Mouse (Mus musculus) liver, embryonic 14.5 days (tissue): ENCODE measurements around the gene C1galt1. TPM values are rescaled to one million over a fixed set of nuclear protein-coding genes. Genes with fewer than 3 reads are reported as not detected.

Source experiments
- ATAC-seq: fragments of 200-750 bp; cut with Nextera tagmentation; 2 replicates; pipeline ENCODE4 v1.8.0; 2017; ENCODE audit warnings: moderate number of reproducible peaks, mild to moderate bottlenecking, moderate library complexity; ENCODE audit not compliant: insufficient read depth
- DNase-seq, 3 experiments: peaks; one replicate each; pipeline ENCODE4 v3.0.0-alpha.2; 2012 to 2013; ENCODE audit warnings: low read depth in 3 of 3, low spot score in 3 of 3
- H3K27ac ChIP-seq: fragments of 300-500 bp; sonication (generic); 2 replicates; pipeline ENCODE4 v1.5.1; 2014; ENCODE audit warnings: moderate library complexity, mild to moderate bottlenecking, control low read depth, inconsistent platforms
- H3K27me3 ChIP-seq: fragments of 300-500 bp; sonication (generic); 2 replicates; pipeline ENCODE4 v1.6.1; 2014; ENCODE audit warnings: mild to moderate bottlenecking, low read length, moderate library complexity; ENCODE audit not compliant: control insufficient read depth, insufficient read depth
- H3K36me3 ChIP-seq: fragments of 300-500 bp; sonication (generic); replicated peaks from 2 replicates; pipeline ENCODE4 v1.6.1; 2014; ENCODE audit warnings: low read depth; ENCODE audit not compliant: control insufficient read depth, insufficient read depth
- H3K4me1 ChIP-seq, 2 experiments: fragments of 200-500 bp in 1 of 2; fragments of 300-500 bp in 1 of 2; sonication (generic) in 1 of 2; replicated peaks; 2 replicates each; pipeline ENCODE4 v1.6.1; 2012 to 2014; ENCODE audit warnings: antibody characterized with exemption in 1 of 2, inconsistent platforms in 1 of 2, low read length in 1 of 2; ENCODE audit not compliant: control insufficient read depth in 2 of 2, insufficient read depth in 2 of 2
- H3K4me2 ChIP-seq: fragments of 300-500 bp; sonication (generic); 2 replicates; pipeline ENCODE4 v1.6.1; 2014; ENCODE audit warnings: low read depth, mild to moderate bottlenecking, control low read depth, moderate library complexity
- H3K4me3 ChIP-seq, 2 experiments: fragments of 200-500 bp in 1 of 2; fragments of 300-500 bp in 1 of 2; sonication (generic) in 1 of 2; 2 replicates each; pipeline ENCODE4 v1.5.1; 2012 to 2014; ENCODE audit warnings: low read depth in 2 of 2, low read length in 2 of 2, mild to moderate bottlenecking in 2 of 2, control low read depth in 1 of 2, inconsistent platforms in 1 of 2, moderate library complexity in 1 of 2; ENCODE audit not compliant: insufficient read depth in 1 of 2
- H3K9ac ChIP-seq: fragments of 300-500 bp; sonication (generic); replicated peaks from 2 replicates; pipeline ENCODE4 v1.6.1; 2014; ENCODE audit warnings: mild to moderate bottlenecking, control low read depth, moderate library complexity
- H3K9me3 ChIP-seq: fragments of 300-500 bp; sonication (generic); 2 replicates; pipeline ENCODE4 v1.6.1; 2016; ENCODE audit warnings: low read length, mixed read lengths; ENCODE audit not compliant: control insufficient read depth
- CTCF ChIP-seq: IDR thresholded peaks from 2 replicates; pipeline ENCODE4 v1.5.1; 2016; ENCODE audit warnings: antibody characterized with exemption, low read depth, control low read depth
- EP300 ChIP-seq: IDR thresholded peaks from 2 replicates; pipeline ENCODE4 v1.6.1; 2016; ENCODE audit warnings: antibody characterized with exemption, low read depth
- WGBS: fragments of 180-500 bp; shearing (Covaris S2); extraction: QIAGEN DNeasy Blood & Tissue Kit; methylation state at CpG from one replicate; pipeline ENCODE4 v1.1.7; 2014; ENCODE audit not compliant: insufficient replicate concordance; 5-methylcytosine and 5-hydroxymethylcytosine counted together
- polyA plus RNA-seq, 2 experiments: library from polyadenylated mRNA; depleted of rRNA in 1 of 2; stranded (reverse) in 1 of 2; unstranded in 1 of 2; fragments of >200 nt; fragmentation: Nextera tagmentation in 1 of 2; extraction: Ambion mirVana in 1 of 2; gene quantifications; 2 replicates each; pipeline versions ENCODE4 v1.2.1 to v1.2.3; 2012 to 2014

The C1galt1 gene
- polyA plus RNA-seq, 2 experiments: 6.3 to 8.0 TPM

GRCm38 (mm10) chr6:7859161-7859560, 14.5 kb downstream of the C1galt1 start:
- ATAC-seq: no peak
- Histone ChIP-seq H3K4me2 (no peak overlapping the region), H3K36me3 (peaks cover 2% of the 10 kb centered on the region; the same call in 1 of the 2 replicates), H3K4me1 (peaks cover 23 to 28% of the 10 kb centered on the region in 2 experiments), H3K27ac (no peak overlapping the region), H3K9me3 (no peaks in the 10 kb centered on the region), H3K9ac (no peak overlapping the region), H3K27me3 (no peaks in the 10 kb centered on the region), H3K4me3 (no peak overlapping the region)
- WGBS: 72% methylated on average over 3 of the region's 3 CpGs
- TF ChIP-seq EP300 (no peak), CTCF (no peak)
- no peak for DNase-seq

- Histone ChIP-seq H3K27me3 (no peaks in the 10 kb centered on the region), H3K27ac (no peak overlapping the region), H3K36me3 (peaks cover 4% of the 10 kb centered on the region), H3K4me3 (no peak overlapping the region), H3K4me1 (peaks cover 17 to 23% of the 10 kb centered on the region in 2 experiments), H3K9ac (no peak overlapping the region), H3K4me2 (no peak overlapping the region), H3K9me3 (no peaks in the 10 kb centered on the region)
- TF ChIP-seq CTCF (no peak), EP300 (no peak)
- 83% methylated on average over 3 of the region's 3 CpGs for WGBS
- DNase-seq (no peak), ATAC-seq (no peak)
Observed at GRCm38 (mm10) chr6:7861033-7861432, 16.4 kb downstream of the C1galt1 start.

DNA sequence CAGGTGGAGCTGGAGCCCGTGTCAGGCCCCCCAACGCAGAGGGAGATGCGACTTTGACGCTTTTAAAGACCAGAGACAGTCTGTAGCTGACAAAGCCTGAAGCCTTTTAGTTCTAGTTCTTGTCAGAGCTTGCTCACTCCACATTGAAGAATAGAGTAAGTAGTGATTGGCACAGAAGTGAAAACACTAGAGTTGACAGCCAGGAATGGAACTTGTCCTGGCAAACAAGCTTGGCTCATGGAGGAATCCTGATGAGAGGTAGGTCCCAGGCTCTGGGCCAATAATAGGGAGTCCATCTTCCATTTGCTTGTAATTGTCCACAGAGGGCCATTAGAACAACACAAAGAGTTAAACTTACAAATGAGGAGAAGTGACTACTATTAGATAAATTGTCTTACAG, 18.7 kb downstream of the C1galt1 start:
- no peak overlapping the region for H3K4me3 ChIP-seq
- H3K9ac ChIP-seq: no peak overlapping the region
- 91% methylated on average over 4 of the region's 4 CpGs for WGBS
- no peaks in the 10 kb centered on the region for H3K27me3 ChIP-seq
- H3K36me3 ChIP-seq: peaks cover 9% of the 10 kb centered on the region
- no peak overlapping the region for H3K27ac ChIP-seq
- H3K4me2 ChIP-seq: no peak overlapping the region
- ATAC-seq (no peak), DNase-seq (no peak)
- peaks cover 4 to 5% of the 10 kb centered on the region in 2 experiments; a peak in 3 of 4 replicates for H3K4me1 ChIP-seq
- H3K9me3 ChIP-seq: no peaks in the 10 kb centered on the region
- TF ChIP-seq CTCF (no peak), EP300 (no peak)

DNA sequence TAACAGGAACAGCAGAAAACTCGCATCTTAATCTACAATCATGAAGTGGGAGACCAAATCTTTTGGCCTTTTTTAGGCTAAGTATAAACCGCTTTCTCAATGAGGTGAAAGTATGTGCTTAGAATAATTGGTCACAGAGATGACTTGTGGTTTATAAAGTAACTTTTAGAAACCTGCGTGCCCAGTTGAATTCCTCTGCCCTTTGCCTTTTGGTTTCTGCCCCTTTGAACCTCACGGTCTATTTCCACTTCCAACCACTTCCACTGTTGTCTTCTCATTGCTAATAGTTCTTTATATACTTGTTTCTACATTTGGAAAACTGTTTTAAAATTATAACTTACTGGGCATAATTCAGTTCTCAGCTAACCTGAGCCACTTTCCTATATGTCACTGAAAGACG, 32.2 kb downstream of the C1galt1 start:
- no peak overlapping the region for H3K4me2 ChIP-seq
- WGBS: 80% methylated on average over 5 of the region's 5 CpGs
- TF ChIP-seq EP300: no peak
- no peak for TF ChIP-seq CTCF
- H3K27me3 ChIP-seq: no peaks in the 10 kb centered on the region
- no peak for DNase-seq
- ATAC-seq: no peak
- H3K9me3 ChIP-seq: no peaks in the 10 kb centered on the region
- H3K9ac ChIP-seq: no peak overlapping the region
- no peaks in the 10 kb centered on the region for H3K36me3 ChIP-seq
- no peak overlapping the region for H3K27ac ChIP-seq
- H3K4me1 ChIP-seq: no peaks in the 10 kb centered on the region
- H3K4me3 ChIP-seq: no peak overlapping the region

GRCm38 (mm10) chr6:7881595-7882128, 37.0 kb downstream of the C1galt1 start:
- no peaks in the 10 kb centered on the region for H3K9me3 ChIP-seq
- no peak overlapping the region for H3K27ac ChIP-seq
- no peak overlapping the region for H3K4me3 ChIP-seq
- H3K4me1 ChIP-seq: no peaks in the 10 kb centered on the region
- WGBS: 37% methylated on average over 1 of the region's 1 CpGs
- H3K4me2 ChIP-seq: no peak overlapping the region
- H3K36me3 ChIP-seq: no peaks in the 10 kb centered on the region
- TF ChIP-seq EP300 (no peak), CTCF (no peak)
- H3K27me3 ChIP-seq: no peaks in the 10 kb centered on the region
- DNase-seq (no peak), ATAC-seq (no peak)
- H3K9ac ChIP-seq: no peak overlapping the region
